Mouse (Mus musculus) left cerebral cortex, postnatal 14 days (tissue): Measurements from ENCODE around the gene Denr. TPM values are rescaled to one million over a fixed set of nuclear protein-coding genes. Genes with fewer than 3 reads are reported as not detected.
A peak's percentile ranks its signal among the peaks of the same experiment; 100 is the strongest.

Experiments used
- DNase-seq, 2 experiments: peaks; one replicate each; pipeline ENCODE4 v3.0.0; 2021 to 2022; ENCODE audit warnings: low spot score in 2 of 2, mixed read lengths in 1 of 2
- intact Hi-C: fragments of 180-260 bp; cut with DNase I; formaldehyde crosslinking; loops from one replicate; pipeline ENCODE4 v1.15.1; 2025
- long read RNA-seq, 2 experiments: library from polyadenylated mRNA; stranded (forward); transcript quantifications; one replicate each; pipeline ENCODE4 v2.0.0; 2021
- total RNA-seq, 2 experiments: library from RNA; stranded (reverse); gene quantifications; 2 replicates each; pipeline ENCODE4 v1.2.3; 2021

Gene Denr
- total RNA-seq: 10 to 100 TPM; 65.6 to 70.7 TPM
- long read RNA-seq, experiment 1, transcript Denr-201 (8 exons, 2,339 nt): major isoform, 38 of 48 reads
- long read RNA-seq, experiment 1, partial matches to known transcripts: 4 of 48 reads
- long read RNA-seq, experiment 1, other reads (novel, unspliced or antisense): 5 of 48 reads
- long read RNA-seq, experiment 2, transcript Denr-201 (8 exons, 2,339 nt): major isoform, 24 of 29 reads
- long read RNA-seq, experiment 2, partial matches to known transcripts: 0 of 29 reads
- long read RNA-seq, experiment 2, other reads (novel, unspliced or antisense): 2 of 29 reads

DNA sequence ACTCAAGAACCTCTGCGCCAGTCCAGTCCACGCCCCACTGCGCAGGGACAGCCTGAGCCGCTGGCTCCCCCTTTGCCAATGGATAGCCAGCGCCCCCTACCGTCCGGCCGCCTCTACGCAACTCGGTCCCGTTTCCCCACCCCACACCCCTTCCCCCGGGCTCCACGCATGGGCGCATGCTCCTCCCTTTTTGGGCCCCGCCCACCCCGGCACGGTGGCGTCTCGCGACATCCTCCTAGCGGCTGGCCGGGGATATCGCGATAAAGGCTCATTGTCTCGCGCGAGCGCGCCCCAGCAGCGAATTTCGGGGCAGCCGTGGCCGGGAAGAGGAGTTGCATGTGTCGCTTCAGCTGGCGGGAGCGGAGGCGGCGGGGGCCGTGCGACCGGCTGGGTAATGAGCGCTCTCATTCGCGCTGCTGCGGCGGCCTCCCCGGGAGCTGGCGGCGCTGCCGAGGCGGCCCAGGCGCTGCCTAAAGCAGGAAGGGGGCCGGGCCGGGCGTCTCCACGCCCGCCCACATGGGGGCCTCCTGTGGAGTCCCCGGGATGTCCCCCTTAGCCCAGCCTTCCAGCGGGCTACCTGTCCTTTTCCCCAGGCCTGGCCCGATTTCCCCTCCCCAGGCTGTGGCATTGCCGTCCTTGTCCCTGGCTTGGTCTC lies at the start of gene Denr:
Gene Denr, plus strand, starts transcription at position 200 of the 655 bp plus-strand sequence.
- DNase-seq: peak; percentile 98 to 99
- intact Hi-C loops: loop anchor here (2.0 to 5.0 kb wide), 2 partner anchors 80 to 158 kb away; partner anchors contain the start of genes Kntc1 and Rsrc2

GRCm38 (mm10) chr5:123858798-123859197 lies 48.2 kb upstream of the Denr start:
- intact Hi-C loops: no loop called here
- no peak for DNase-seq

GRCm38 (mm10) chr5:123862374-123863350 lies 44.3 kb upstream of the Denr start:
- intact Hi-C loops: no loop called here
- peak in 1 of 2 experiments; percentile 14 for DNase-seq

DNA sequence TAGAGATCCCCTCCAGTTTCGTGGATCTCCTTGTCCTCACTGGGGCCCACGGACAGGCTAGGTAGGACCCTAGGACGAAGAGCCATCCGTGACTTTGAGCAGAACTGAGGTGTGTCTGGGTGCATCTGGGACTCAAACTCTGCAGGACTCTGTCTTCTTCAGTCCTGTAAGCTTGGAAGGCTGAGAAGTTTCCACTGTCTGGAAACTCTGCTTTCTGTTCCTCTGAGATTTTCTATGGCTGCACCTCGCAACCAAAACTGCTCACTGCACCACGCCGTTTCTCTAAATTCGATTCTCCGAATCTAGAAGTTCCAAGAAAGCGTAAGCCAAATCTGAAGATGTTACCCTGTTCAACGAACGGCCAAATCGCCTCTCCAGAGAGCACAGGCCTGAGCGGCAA lies 43.0 kb upstream of the Denr start:
- intact Hi-C loops: no loop called here
- DNase-seq: no peak

GRCm38 (mm10) chr5:123865365-123865764 lies 41.6 kb upstream of the Denr start, which contains the start of gene Hcar2:
Hcar2 (minus strand) TSS chr5:123865499.
- intact Hi-C loops: no loop called here
- DNase-seq: no peak

DNA sequence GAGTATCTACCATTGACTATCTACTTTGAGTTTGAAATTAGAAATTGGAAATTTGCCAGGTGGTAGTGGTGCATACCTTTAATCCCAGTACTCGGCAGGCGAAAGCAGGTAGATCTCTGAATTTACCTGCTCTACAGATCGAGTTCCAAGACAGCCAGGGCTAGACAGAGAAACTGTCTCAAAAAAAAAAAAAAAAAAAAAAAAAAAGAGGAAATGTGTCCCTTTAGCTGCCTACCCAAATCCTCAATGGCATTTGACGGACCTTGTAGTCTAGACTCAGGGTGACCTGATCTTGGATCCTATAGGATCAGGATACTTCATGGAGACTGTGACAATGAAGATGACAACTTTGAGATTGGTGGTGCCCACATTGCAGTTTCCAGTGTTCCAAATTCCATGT lies 40.5 kb upstream of the Denr start:
- no peak for DNase-seq
- intact Hi-C loops: no loop called here

- DNase-seq: no peak
- intact Hi-C loops: no loop called here
These were observed 37.4 kb upstream of the Denr start for GRCm38 (mm10) chr5:123869615-123870014.

DNA sequence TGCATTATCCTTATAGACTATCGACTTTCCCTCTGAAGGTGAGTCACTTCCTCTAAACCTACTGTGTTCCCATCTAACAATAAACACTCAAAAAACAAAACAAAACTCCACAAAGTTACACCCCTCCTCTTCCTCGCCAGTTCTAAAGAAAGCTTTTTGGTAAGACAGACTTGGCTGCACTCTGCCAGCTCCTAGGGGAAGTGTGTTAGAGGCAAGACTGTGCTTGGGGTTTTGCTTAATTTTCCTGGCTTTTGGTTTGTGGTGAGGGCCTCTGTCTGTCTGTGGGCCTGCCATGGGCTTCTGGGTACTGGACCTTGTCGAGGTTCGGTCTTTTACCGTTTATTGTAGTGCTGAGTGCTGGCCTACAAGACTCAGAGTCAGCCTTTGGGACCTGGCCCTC lies 32.8 kb upstream of the Denr start:
- intact Hi-C loops: no loop called here
- DNase-seq: no peak

GRCm38 (mm10) chr5:123878056-123878455 lies 28.9 kb upstream of the Denr start:
- intact Hi-C loops: no loop called here

GRCm38 (mm10) chr5:123879928-123880327 lies 27.0 kb upstream of the Denr start, which contains the start of gene Hcar1:
Hcar1 (minus strand) TSS chr5:123880020.
- intact Hi-C loops: no loop called here
- DNase-seq: no peak

More at GRCm38 (mm10) chr5:123878056-123878455, 28.9 kb upstream of the Denr start:
- no peak for DNase-seq

GRCm38 (mm10) chr5:123880778-123881177 lies 26.2 kb upstream of the Denr start:
- no peak for DNase-seq
- intact Hi-C loops: no loop called here

GRCm38 (mm10) chr5:123883891-123884290 lies 23.1 kb upstream of the Denr start:
- peak in 1 of 2 experiments; percentile 47 for DNase-seq
- intact Hi-C loops: no loop called here

GRCm38 (mm10) chr5:123884332-123884731 lies 22.6 kb upstream of the Denr start:
- intact Hi-C loops: no loop called here
- no peak for DNase-seq

DNA sequence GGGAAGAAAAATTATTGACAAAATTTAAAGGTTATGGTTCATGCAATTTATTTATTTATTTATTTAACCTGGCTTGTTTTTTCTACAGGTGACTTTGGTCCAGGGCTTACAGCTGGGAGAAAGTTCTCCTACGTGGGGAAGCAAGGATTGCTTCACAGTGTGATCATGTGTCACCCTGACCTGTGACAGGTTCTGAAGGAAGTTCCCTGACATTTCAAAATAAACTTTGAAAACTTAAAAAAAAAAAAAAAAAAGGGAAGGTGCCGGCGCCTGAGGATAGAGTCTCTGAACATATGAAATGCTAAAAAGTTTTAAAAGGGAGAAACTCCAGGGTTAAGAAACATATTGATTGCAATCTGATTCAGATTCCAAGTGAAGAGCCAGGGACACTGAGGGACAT lies 20.6 kb upstream of the Denr start:
- intact Hi-C loops: no loop called here
- no peak for DNase-seq

- DNase-seq: no peak
- intact Hi-C loops: no loop called here
These were observed 16.7 kb upstream of the Denr start for GRCm38 (mm10) chr5:123890312-123890711.

DNA sequence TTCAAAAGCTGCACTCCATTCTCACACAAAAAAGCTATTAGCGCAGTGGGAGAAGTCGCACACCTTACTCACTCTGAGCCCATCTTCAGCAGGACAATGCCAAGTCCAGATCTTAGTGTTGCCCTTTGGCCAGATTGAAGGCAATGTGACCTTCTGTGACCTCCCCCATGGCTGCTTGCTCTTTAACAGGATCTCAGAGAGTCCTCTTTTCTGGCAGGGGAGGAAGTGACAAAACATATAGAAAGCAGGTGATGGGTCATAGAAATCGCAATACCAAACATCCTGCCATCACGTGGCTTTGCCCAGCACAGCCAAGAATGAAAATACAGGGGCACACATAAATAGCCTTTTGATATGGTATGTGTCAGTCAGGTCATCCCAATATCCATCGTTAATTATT lies 16.0 kb upstream of the Denr start:
- intact Hi-C loops: no loop called here

GRCm38 (mm10) chr5:123891669-123892068 lies 15.3 kb upstream of the Denr start:
- intact Hi-C loops: no loop called here
- peak; percentile 57 to 62 for DNase-seq

More for the DNA sequence above, 16.0 kb upstream of the Denr start:
- no peak for DNase-seq

DNA sequence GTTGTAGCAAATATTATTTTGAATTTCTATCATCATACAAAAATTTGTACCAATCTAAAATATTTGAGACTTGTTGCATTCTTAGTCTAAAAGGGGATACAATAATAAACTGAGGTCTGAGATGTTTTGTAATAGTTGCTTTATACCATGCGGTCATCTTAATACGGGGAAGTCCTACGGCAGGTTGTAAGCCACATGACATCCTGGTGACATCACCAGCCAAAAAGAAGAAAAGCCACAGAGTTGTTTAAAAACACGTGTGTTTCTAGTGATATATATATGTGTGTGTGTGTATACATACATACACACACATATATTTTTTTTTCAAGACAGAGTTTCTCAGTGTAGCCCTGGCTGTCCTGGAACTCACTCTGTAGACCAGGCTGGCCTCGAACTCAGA lies 13.5 kb upstream of the Denr start:
- intact Hi-C loops: no loop called here
- no peak for DNase-seq

DNA sequence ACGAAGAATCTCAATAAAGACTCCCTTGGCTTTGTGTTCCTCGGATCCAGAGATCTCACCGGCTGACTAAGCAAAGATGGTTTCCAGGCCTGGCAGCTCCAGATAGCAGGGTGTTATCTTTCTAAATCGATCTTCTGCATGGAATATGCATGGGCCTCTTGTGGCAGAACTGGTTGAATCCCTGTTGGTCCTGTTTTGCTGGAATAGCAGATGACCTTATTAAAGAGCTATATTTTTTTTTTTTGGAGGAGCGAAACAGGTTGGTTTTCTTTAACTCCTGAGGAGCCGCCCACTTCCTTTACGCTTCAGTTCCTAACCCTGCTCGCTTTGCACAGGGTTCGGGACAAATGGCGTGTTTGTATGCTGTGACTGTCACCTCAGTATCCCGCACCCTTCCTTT lies 10.6 kb upstream of the Denr start:
- intact Hi-C loops: no loop called here
- DNase-seq: no peak

- DNase-seq: peak; percentile 22 to 25
- intact Hi-C loops: no loop called here
These were observed 9.6 kb upstream of the Denr start for GRCm38 (mm10) chr5:123897352-123897751.
